Mouse (Mus musculus): ENCODE measurements around the gene Olfr117.
"Not testable (repeated sequence)": the region's sequence is repeated elsewhere in the genome, so short reads cannot be mapped to it uniquely, and the experiment has no call there.

The Olfr117 gene

GRCm38 (mm10) chr17:37663682-37664081 lies at the start of gene Olfr117:
Olfr117 (minus strand) TSS chr17:37663782.
- DNase-seq: no peak

- not testable (repeated sequence) for DNase-seq
Observed at GRCm38 (mm10) chr17:37696264-37696663, 32.7 kb upstream of the Olfr117 start, which contains the start of gene Olfr119. Olfr119 (plus strand) TSS chr17:37696564.

GRCm38 (mm10) chr17:37666688-37667087 lies 3.1 kb upstream of the Olfr117 start, which contains the start of gene Olfr118:
Olfr118 (plus strand) TSS chr17:37666988.
- no peak for DNase-seq

- DNase-seq: no peak
Observed at GRCm38 (mm10) chr17:37627009-37627408, 36.6 kb downstream of the Olfr117 start, which contains the start of the genes Olfr115 and Olfr116. Olfr115 (minus strand) TSS chr17:37627109. Olfr116 (minus strand) TSS chr17:37627199.

All from cerebellum, postnatal 14 days (tissue).